Mouse (Mus musculus) forebrain, embryonic 12.5 days (tissue): ENCODE data around the gene Tmeff1. TPM values are rescaled to one million over a fixed set of nuclear protein-coding genes. Genes with fewer than 3 reads are reported as not detected.
A peak's percentile ranks its signal among the peaks of the same experiment; 100 is the strongest.
"Not testable (repeated sequence)": the region's sequence is repeated elsewhere in the genome, so short reads cannot be mapped to it uniquely, and the experiment has no call there.

Experiments used
- ATAC-seq: fragments of 200-750 bp; cut with Nextera tagmentation; 2 replicates; pipeline ENCODE4 v1.8.0; 2017; ENCODE audit warnings: moderate TSS enrichment; ENCODE audit not compliant: low FRiP score
- H3K27ac ChIP-seq: fragments of 300-500 bp; sonication (generic); 2 replicates; pipeline ENCODE4 v1.5.1; 2016; ENCODE audit warnings: mild to moderate bottlenecking
- H3K27me3 ChIP-seq: fragments of 300-500 bp; sonication (generic); 2 replicates; pipeline ENCODE4 v1.6.1; 2016; ENCODE audit warnings: mild to moderate bottlenecking
- H3K36me3 ChIP-seq: fragments of 300-500 bp; sonication (generic); replicated peaks from 2 replicates; pipeline ENCODE4 v1.6.1; 2016; ENCODE audit warnings: mild to moderate bottlenecking
- H3K4me1 ChIP-seq: fragments of 300-500 bp; sonication (generic); 2 replicates; pipeline ENCODE4 v1.6.1; 2016
- H3K4me2 ChIP-seq: fragments of 300-500 bp; sonication (generic); 2 replicates; pipeline ENCODE4 v1.6.1; 2016; ENCODE audit warnings: mild to moderate bottlenecking, moderate library complexity
- H3K4me3 ChIP-seq: fragments of 300-500 bp; sonication (generic); replicated peaks from 2 replicates; pipeline ENCODE4 v1.5.1; 2016; ENCODE audit warnings: mild to moderate bottlenecking
- H3K9ac ChIP-seq: fragments of 300-500 bp; sonication (generic); 2 replicates; pipeline ENCODE4 v1.6.1; 2016; ENCODE audit warnings: mild to moderate bottlenecking
- H3K9me3 ChIP-seq: fragments of 300-500 bp; sonication (generic); 2 replicates; pipeline ENCODE4 v1.6.1; 2016
- WGBS: fragments of 180-500 bp; shearing (Covaris S2); methylation state at CpG from one replicate; pipeline ENCODE4 v1.1.7; 2016; 5-methylcytosine and 5-hydroxymethylcytosine counted together
- polyA plus RNA-seq: library from polyadenylated mRNA; unstranded; fragments of >200 nt; fragmentation: Nextera tagmentation; extraction: Ambion mirVana; gene quantifications from 2 replicates; pipeline ENCODE4 v1.2.1, GENCODE M21; 2016

Tmeff1 gene
- polyA plus RNA-seq, 1 experiment from 2014 or later, result 166 TPM

DNA sequence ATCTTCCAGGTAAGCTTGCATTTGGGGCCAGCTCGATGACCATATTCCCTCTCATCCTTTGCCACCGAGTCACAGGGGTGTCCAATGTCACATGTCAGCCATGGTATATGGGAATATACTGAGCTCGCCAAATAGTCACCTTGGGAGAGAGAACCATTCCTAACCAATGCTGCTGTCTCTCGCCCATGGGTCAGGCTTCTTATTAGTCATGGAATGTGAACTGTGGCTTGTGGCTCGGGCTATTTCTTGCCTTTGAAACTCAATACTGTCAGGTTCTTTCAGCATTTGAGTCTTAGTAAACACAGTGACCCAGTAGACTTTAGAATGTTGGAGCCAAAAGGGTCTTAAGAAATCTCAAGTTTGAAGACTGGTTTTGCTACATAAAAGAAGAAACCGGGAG, 79.0 kb downstream of the Tmeff1 start:
- no peak overlapping the region for H3K9ac ChIP-seq
- no peak overlapping the region for H3K4me2 ChIP-seq
- H3K4me1 ChIP-seq, result no peaks in the 10 kb centered on the region
- H3K27ac ChIP-seq, result no peak overlapping the region
- WGBS, result 93% methylated on average over 6 of the region's 6 CpGs
- no peaks in the 10 kb centered on the region for H3K27me3 ChIP-seq
- peaks cover 53% of the 10 kb centered on the region for H3K36me3 ChIP-seq
- no peak overlapping the region for H3K4me3 ChIP-seq
- ATAC-seq, result no peak
- no peaks in the 10 kb centered on the region for H3K9me3 ChIP-seq

DNA sequence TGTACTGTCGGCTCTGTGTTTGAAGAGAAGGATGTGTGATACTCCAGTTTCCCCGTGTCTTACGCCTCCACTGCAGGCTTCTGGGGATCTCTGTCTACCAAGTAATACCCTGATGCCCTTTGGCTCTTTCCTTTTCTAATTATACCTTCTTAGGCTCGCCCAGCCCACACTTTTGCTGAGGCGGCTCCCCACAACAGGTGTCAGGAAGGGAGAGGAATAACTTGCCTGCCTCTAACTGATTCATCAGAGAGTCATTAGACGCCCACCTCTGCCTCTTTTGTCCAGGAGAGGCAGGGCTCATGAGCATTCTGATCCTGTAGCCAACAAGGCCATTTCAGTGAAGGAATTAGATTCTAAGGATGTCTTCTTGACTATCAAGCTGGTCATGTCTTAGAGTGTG, 82.3 kb downstream of the Tmeff1 start:
- Histone ChIP-seq H3K27ac (no peak overlapping the region), H3K4me3 (no peak overlapping the region), H3K9ac (no peak overlapping the region), H3K36me3 (peaks cover 43% of the 10 kb centered on the region), H3K9me3 (no peaks in the 10 kb centered on the region), H3K4me2 (no peak overlapping the region), H3K4me1 (no peaks in the 10 kb centered on the region), H3K27me3 (no peaks in the 10 kb centered on the region)
- WGBS, result 89% methylated on average over 6 of the region's 6 CpGs
- ATAC-seq, result no peak

DNA sequence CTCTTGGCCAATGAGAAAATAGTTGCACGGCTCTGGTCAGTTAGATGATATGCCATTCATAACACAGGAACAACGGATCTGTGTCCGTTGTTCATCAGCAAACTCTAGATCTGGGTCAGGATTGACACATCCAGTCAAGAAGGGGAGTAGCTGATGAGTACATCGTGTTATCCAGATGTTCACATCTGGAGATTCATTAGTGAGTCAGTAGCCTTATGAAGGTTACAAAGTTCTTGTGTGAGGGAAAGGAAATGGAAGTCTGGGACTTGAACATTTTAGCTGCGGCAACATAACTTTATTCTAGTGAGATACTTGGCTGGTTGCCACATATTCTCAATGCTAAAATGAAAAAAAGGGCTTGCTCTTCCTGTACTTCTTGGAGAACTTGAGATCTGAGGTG, 87.9 kb downstream of the Tmeff1 start:
- Histone ChIP-seq H3K9ac (no peak overlapping the region), H3K4me1 (no peaks in the 10 kb centered on the region), H3K4me3 (no peak overlapping the region), H3K4me2 (no peak overlapping the region), H3K36me3 (peaks cover 64% of the 10 kb centered on the region), H3K9me3 (no peaks in the 10 kb centered on the region), H3K27ac (no peak overlapping the region), H3K27me3 (no peaks in the 10 kb centered on the region)
- no peak for ATAC-seq
- WGBS, result 94% methylated on average over 5 of the region's 5 CpGs

DNA sequence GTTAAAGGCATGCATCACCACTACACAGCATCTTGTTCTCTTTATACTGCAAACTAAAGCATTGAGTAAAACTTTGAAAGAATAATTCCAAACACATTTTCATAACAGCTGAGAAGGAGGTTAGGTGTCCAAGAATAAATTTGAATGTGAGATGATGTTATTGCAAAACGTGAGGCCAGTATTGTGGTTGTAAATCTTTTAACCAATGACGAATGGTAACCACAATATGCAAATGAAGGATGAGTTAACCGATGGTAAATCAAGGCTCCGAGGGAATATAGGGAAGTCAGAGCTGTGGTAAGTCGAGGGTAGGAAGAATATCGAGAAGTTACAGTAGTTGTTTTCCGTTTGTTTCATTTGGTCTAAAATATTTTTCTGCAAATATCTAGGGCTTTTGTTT, 89.4 kb downstream of the Tmeff1 start:
- H3K36me3 ChIP-seq, result peaks cover 64% of the 10 kb centered on the region
- 92% methylated on average over 7 of the region's 7 CpGs for WGBS

DNA sequence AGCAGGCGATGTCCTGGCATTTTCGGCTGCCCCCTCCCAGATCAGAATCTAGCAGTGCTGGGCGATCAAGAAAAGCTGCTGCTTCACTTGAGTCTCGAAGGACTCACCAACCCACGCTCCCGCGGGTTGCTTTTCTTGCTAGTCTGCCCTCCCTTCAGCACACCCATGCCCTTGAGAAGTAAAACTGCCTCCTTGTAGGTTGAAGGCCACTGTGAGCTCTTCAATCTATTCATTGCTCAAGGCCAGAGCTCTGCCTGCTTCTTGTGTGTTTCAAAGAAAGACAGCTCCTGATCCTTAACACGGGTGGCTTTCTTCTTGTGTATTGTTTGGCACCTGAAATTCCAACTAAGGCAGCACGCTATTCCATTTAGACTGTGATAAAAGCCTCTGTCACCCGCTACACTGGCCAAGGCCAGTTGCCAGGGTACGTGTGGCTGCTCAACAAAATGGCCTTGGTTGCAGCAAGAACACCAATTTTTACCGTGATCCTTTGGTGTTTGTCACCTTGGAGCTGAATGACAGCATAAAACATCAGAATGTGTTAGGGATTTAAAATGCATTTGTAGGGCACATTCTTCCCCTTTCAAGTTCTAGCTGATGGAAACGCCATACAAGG, 91.7 kb downstream of the Tmeff1 start:
- peaks cover 50% of the 10 kb centered on the region for H3K36me3 ChIP-seq
- WGBS, result 90% methylated on average over 13 of the region's 13 CpGs

More for the DNA sequence above, 89.4 kb downstream of the Tmeff1 start:
- H3K9me3 ChIP-seq, result no peaks in the 10 kb centered on the region
- no peaks in the 10 kb centered on the region for H3K4me1 ChIP-seq
- no peak overlapping the region for H3K4me2 ChIP-seq
- H3K4me3 ChIP-seq, result no peak overlapping the region
- no peak overlapping the region for H3K9ac ChIP-seq
- no peak for ATAC-seq
- no peak overlapping the region for H3K27ac ChIP-seq
- no peaks in the 10 kb centered on the region for H3K27me3 ChIP-seq

GRCm38 (mm10) chr4:48677276-48677675, 92.3 kb downstream of the Tmeff1 start:
- no peaks in the 10 kb centered on the region for H3K27me3 ChIP-seq
- H3K36me3 ChIP-seq, result peaks cover 44% of the 10 kb centered on the region
- no peak overlapping the region for H3K4me2 ChIP-seq
- no peak for ATAC-seq
- no peak overlapping the region for H3K9ac ChIP-seq
- no peak overlapping the region for H3K4me3 ChIP-seq
- 96% methylated on average over 8 of the region's 8 CpGs for WGBS
- H3K27ac ChIP-seq, result no peak overlapping the region
- H3K4me1 ChIP-seq, result no peaks in the 10 kb centered on the region
- no peaks in the 10 kb centered on the region for H3K9me3 ChIP-seq

More for the DNA sequence above, 91.7 kb downstream of the Tmeff1 start:
- H3K27ac ChIP-seq, result no peak overlapping the region
- no peak overlapping the region for H3K4me3 ChIP-seq
- H3K9ac ChIP-seq, result no peak overlapping the region
- no peak overlapping the region for H3K4me2 ChIP-seq
- H3K27me3 ChIP-seq, result no peaks in the 10 kb centered on the region
- no peaks in the 10 kb centered on the region for H3K4me1 ChIP-seq
- no peak for ATAC-seq
- H3K9me3 ChIP-seq, result no peaks in the 10 kb centered on the region

DNA sequence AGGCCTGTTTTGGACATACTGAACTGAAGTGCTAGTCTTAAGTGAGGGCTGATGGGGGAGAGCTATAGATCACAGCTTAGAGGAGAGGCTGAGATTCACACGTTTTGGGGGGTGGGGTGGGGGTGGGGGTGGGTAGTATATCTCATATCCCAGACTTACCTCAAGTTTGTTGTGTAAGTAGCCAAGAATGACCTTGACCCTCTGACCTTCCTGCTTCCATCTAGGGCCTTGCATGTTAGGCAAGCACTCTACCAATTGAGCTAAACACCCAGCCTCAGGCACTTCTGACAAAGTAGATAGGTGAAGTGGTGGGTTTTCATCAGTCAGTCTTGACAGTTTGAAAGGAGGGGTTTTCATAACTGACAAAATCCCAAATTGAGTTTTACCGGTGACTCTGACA, 92.8 kb downstream of the Tmeff1 start:
- WGBS, result 84% methylated on average over 2 of the region's 2 CpGs
- Histone ChIP-seq H3K9me3 (no peaks in the 10 kb centered on the region), H3K9ac (no peak overlapping the region), H3K27me3 (no peaks in the 10 kb centered on the region), H3K4me3 (no peak overlapping the region), H3K4me2 (no peak overlapping the region), H3K27ac (no peak overlapping the region), H3K4me1 (no peaks in the 10 kb centered on the region), H3K36me3 (peaks cover 39% of the 10 kb centered on the region)
- no peak for ATAC-seq

GRCm38 (mm10) chr4:48678793-48679192, 93.8 kb downstream of the Tmeff1 start:
- Histone ChIP-seq H3K36me3 (peaks cover 31% of the 10 kb centered on the region), H3K9ac (no peak overlapping the region), H3K27ac (no peak overlapping the region), H3K9me3 (no peaks in the 10 kb centered on the region), H3K4me1 (no peaks in the 10 kb centered on the region), H3K4me3 (no peak overlapping the region), H3K27me3 (no peaks in the 10 kb centered on the region), H3K4me2 (no peak overlapping the region)
- 92% methylated on average over 9 of the region's 9 CpGs for WGBS
- ATAC-seq, result no peak

- H3K4me2 ChIP-seq, H3K4me1 ChIP-seq, H3K9ac ChIP-seq, H3K9me3 ChIP-seq, H3K4me3 ChIP-seq, H3K27ac ChIP-seq, H3K27me3 ChIP-seq: not testable (repeated sequence)
- 0 out of 2 replicates have a peak, but pooled peaks have one; percentile 10 for ATAC-seq
- peaks cover 22% of the 10 kb centered on the region for H3K36me3 ChIP-seq
- 81% methylated on average over 4 of the region's 6 CpGs for WGBS
These were observed 94.8 kb downstream of the Tmeff1 start for GRCm38 (mm10) chr4:48679728-48680127.

DNA sequence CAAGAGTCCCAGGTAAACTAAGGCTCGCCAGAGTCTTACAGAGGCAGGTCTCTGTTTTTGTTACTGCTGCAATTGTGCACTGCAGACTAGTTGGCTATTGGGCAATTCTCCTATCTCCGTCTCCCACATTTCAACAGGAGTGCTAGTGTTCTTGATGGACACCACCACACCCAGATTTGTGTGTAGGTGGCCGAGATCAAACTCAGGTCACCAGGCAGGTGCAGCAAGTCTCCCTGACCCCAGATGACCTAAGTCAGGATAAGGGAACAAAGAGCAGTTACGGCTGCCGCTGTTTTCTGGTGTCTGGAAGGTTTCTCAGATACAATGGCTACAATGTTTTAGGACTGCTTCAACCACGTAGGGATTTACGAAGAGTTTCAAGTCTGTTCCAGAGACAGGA, 95.2 kb downstream of the Tmeff1 start:
- no peaks in the 10 kb centered on the region for H3K4me1 ChIP-seq
- no peaks in the 10 kb centered on the region for H3K9me3 ChIP-seq
- H3K9ac ChIP-seq, result no peak overlapping the region
- peaks cover 17% of the 10 kb centered on the region for H3K36me3 ChIP-seq
- no peak; the same call in 1 of the 2 replicates for ATAC-seq
- H3K4me3 ChIP-seq, result no peak overlapping the region
- no peak overlapping the region for H3K27ac ChIP-seq
- WGBS, result 69% methylated on average over 7 of the region's 7 CpGs
- no peaks in the 10 kb centered on the region for H3K27me3 ChIP-seq
- H3K4me2 ChIP-seq, result no peak overlapping the region

- Histone ChIP-seq H3K36me3 (peaks cover 13% of the 10 kb centered on the region), H3K4me3 (no peak overlapping the region), H3K9me3 (no peaks in the 10 kb centered on the region), H3K9ac (no peak overlapping the region), H3K27ac (no peak overlapping the region), H3K4me1 (no peaks in the 10 kb centered on the region), H3K27me3 (no peaks in the 10 kb centered on the region), H3K4me2 (no peak overlapping the region)
- ATAC-seq, result no peak; the same call in 1 of the 2 replicates
- WGBS, result 45% methylated on average over 10 of the region's 11 CpGs
These were observed 95.8 kb downstream of the Tmeff1 start for GRCm38 (mm10) chr4:48680648-48681343.

DNA sequence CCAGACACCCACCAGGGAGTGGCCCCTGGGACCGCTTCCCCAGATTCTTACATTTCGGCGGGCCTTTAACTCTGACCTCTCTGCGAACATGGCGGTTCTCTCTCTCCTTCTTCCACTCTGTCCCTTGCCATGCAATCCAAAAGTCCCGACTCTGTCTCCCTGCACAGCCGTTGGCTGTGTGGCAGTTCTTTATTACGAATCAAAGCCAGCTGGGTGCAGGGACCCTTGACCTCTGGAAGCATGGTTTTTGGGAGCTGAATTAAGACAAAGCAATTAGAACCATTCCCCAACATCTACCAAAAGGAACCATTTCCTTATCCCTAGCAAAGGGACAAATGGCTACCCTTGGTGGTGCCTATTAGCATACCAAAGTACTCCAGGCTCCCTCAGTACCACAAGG, 98.2 kb downstream of the Tmeff1 start:
- Histone ChIP-seq H3K4me1 (no peaks in the 10 kb centered on the region), H3K27ac (no peak overlapping the region), H3K9me3 (no peaks in the 10 kb centered on the region), H3K4me2 (no peak overlapping the region), H3K36me3 (no peaks in the 10 kb centered on the region), H3K27me3 (no peaks in the 10 kb centered on the region), H3K4me3 (no peak overlapping the region), H3K9ac (no peak overlapping the region)
- no peak for ATAC-seq
- WGBS, result 73% methylated on average over 8 of the region's 8 CpGs

GRCm38 (mm10) chr4:48683633-48684209, 98.7 kb downstream of the Tmeff1 start:
- not testable (repeated sequence) for H3K9me3 ChIP-seq, H3K36me3 ChIP-seq, H3K27me3 ChIP-seq, H3K9ac ChIP-seq, H3K4me3 ChIP-seq, H3K27ac ChIP-seq, H3K4me2 ChIP-seq, ATAC-seq, H3K4me1 ChIP-seq
- 92% methylated on average over 18 of the region's 21 CpGs for WGBS
